Mouse (Mus musculus) limb, embryonic 15.5 days (tissue): ENCODE measurements around the gene Gpr50. TPM values are rescaled to one million over a fixed set of nuclear protein-coding genes. Genes with fewer than 3 reads are reported as not detected.

ENCODE experiments used
- ATAC-seq: fragments of 200-750 bp; cut with Nextera tagmentation; 2 replicates; pipeline ENCODE4 v1.8.0; 2017; ENCODE audit warnings: low read depth, moderate TSS enrichment; ENCODE audit not compliant: insufficient number of reproducible peaks, low FRiP score, low TSS enrichment
- H3K27ac ChIP-seq: fragments of 300-500 bp; sonication (generic); 2 replicates; pipeline ENCODE4 v1.5.1; 2015; ENCODE audit warnings: moderate library complexity, mild to moderate bottlenecking, inconsistent platforms
- H3K27me3 ChIP-seq: fragments of 300-500 bp; sonication (generic); 2 replicates; pipeline ENCODE4 v1.6.1; 2015; ENCODE audit warnings: inconsistent platforms
- H3K36me3 ChIP-seq: fragments of 300-500 bp; sonication (generic); 2 replicates; pipeline ENCODE4 v1.6.1; 2015; ENCODE audit warnings: inconsistent platforms
- H3K4me1 ChIP-seq: fragments of 300-500 bp; sonication (generic); 2 replicates; pipeline ENCODE4 v1.6.1; 2015; ENCODE audit warnings: inconsistent platforms
- H3K4me2 ChIP-seq: fragments of 300-500 bp; sonication (generic); 2 replicates; pipeline ENCODE4 v1.6.1; 2015; ENCODE audit warnings: mild to moderate bottlenecking, inconsistent platforms
- H3K4me3 ChIP-seq: fragments of 300-500 bp; sonication (generic); 2 replicates; pipeline ENCODE4 v1.5.1; 2015; ENCODE audit warnings: mild to moderate bottlenecking, inconsistent platforms
- H3K9ac ChIP-seq: fragments of 300-500 bp; sonication (generic); 2 replicates; pipeline ENCODE4 v1.6.1; 2015; ENCODE audit warnings: inconsistent platforms
- H3K9me3 ChIP-seq: fragments of 300-500 bp; sonication (generic); 2 replicates; pipeline ENCODE4 v1.6.1; 2016; ENCODE audit warnings: inconsistent platforms
- WGBS: fragments of 180-500 bp; shearing (Covaris S2); methylation state at CpG from one replicate; pipeline ENCODE4 v1.1.7; 2015; 5-methylcytosine and 5-hydroxymethylcytosine counted together
- polyA plus RNA-seq: library from polyadenylated mRNA; unstranded; fragments of >200 nt; fragmentation: Nextera tagmentation; extraction: Ambion mirVana; gene quantifications from 2 replicates; pipeline ENCODE4 v1.2.1, GENCODE M21; 2015

Gene Gpr50
- polyA plus RNA-seq, 1 experiment from 2014 or later: 3.0 TPM

DNA sequence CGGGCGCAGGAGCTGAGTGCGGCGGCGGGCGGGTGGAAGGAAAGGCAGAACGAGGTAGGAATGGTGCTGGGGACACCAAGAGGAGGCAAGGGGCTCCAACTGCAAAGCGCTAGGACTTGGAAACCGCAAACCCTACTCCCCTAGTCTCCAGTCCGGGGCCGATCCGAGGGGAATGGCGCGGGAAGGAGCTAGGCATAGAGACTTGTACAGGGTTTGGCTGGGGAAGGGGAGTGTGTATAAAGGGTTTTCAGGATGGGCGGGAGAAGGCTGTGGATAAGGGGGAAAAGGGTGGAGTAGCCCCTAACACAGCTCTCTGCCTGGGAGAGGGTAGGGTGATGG, 1.2 kb downstream of the Gpr50 start:
- 21% methylated on average over 15 of the region's 15 CpGs for WGBS
- peaks cover 84% of the 10 kb centered on the region for H3K27me3 ChIP-seq
- no peaks in the 10 kb centered on the region for H3K36me3 ChIP-seq
- H3K4me1 ChIP-seq: 0 out of 2 replicates have a peak, but pooled peaks cover 6% of the 10 kb centered on the region
- H3K9ac ChIP-seq: no peak overlapping the region
- no peak overlapping the region for H3K27ac ChIP-seq
- H3K4me2 ChIP-seq: peak overlapping the region; percentile 62
- no peaks in the 10 kb centered on the region for H3K9me3 ChIP-seq
- ATAC-seq: no peak
- peak overlapping the region; percentile 44 for H3K4me3 ChIP-seq

DNA sequence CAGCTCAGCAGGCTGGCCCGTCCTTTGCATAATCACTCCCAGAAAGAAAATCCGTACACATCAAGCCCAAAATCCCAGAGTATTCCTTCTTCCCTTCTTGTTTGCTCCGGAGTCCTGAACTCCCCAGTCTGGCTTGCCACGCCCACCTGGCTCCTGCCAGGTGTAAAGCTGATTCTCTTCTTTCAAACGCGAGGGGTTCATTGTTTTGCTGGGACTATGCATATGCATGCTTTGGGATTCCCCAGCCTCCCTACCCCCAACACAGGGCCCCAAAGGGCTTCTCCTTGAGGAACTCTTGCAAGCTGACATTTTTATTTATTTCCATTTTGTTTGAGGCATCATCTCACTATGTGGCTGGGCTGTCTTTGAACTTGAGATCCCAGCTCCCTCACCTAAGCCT, 6.8 kb downstream of the Gpr50 start:
- no peaks in the 10 kb centered on the region for H3K9me3 ChIP-seq
- WGBS: 21% methylated on average over 6 of the region's 6 CpGs
- H3K4me1 ChIP-seq: no peaks in the 10 kb centered on the region
- no peaks in the 10 kb centered on the region for H3K36me3 ChIP-seq
- H3K4me3 ChIP-seq: no peak overlapping the region
- peaks cover 42% of the 10 kb centered on the region for H3K27me3 ChIP-seq
- no peak overlapping the region for H3K9ac ChIP-seq
- no peak overlapping the region for H3K4me2 ChIP-seq
- H3K27ac ChIP-seq: no peak overlapping the region
- ATAC-seq: no peak

DNA sequence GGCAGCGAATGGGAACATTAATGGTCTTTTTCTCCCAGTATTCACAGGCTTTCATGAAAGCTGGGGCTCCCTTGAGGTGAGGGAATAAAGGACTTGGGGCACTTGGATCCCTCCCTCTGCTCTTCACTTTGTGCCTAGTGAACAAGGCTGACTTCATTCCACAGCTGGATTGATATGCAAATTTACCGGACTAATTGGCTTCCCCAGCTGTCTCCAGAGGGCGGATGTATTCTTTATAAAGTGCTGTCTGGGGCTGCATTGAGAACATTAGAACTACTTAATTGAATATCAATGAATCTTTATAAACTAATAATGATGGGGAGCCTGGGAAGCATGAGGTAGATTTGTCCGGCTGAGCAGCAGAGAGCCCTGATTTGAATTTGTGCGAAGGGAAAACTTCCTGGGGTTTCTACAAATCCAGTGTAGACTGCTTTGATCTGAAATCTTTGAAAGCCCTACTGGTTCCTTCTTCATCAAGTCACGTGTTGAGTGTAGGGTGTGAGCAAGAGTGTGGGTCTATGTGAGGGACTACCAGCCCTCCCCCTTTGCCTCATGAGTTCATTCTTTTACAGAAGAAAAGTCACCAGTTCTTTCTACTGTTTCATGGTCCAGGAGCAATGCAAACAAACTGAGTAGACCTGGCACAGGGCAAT, 37.5 kb downstream of the Gpr50 start:
- Histone ChIP-seq H3K4me2 (no peak overlapping the region), H3K36me3 (no peaks in the 10 kb centered on the region), H3K9ac (no peak overlapping the region), H3K27me3 (no peaks in the 10 kb centered on the region), H3K27ac (no peak overlapping the region), H3K4me3 (no peak overlapping the region), H3K4me1 (no peaks in the 10 kb centered on the region), H3K9me3 (no peaks in the 10 kb centered on the region)
- ATAC-seq: no peak
- 27% methylated on average over 6 of the region's 6 CpGs for WGBS

Other genes starting within 250 kb of the Gpr50 start
- gene Cd99l2, start 170.8 kb upstream of the Gpr50 start, polyA plus RNA-seq: 31.6 and 33.5 TPM in 2 replicates
- 185 and 192 TPM in 2 replicates for gene Hmgb3, start 107.7 kb upstream of the Gpr50 start, polyA plus RNA-seq
- gene Vma21, start 152.3 kb downstream of the Gpr50 start, polyA plus RNA-seq: 48.9 and 57.7 TPM in 2 replicates